Mouse (Mus musculus) embryonic facial prominence, embryonic 12.5 days (tissue): Measurements from ENCODE around the gene Atp5b. TPM values are rescaled to one million over a fixed set of nuclear protein-coding genes. Genes with fewer than 3 reads are reported as not detected.
"Not testable (repeated sequence)": the region's sequence is repeated elsewhere in the genome, so short reads cannot be mapped to it uniquely, and the experiment has no call there.

ENCODE experiments used
- ATAC-seq: fragments of 200-750 bp; cut with Nextera tagmentation; 2 replicates; pipeline ENCODE4 v1.8.0; 2017; ENCODE audit not compliant: insufficient number of reproducible peaks, insufficient read depth, low FRiP score, low TSS enrichment
- H3K27ac ChIP-seq: fragments of 300-500 bp; sonication (generic); 2 replicates; pipeline ENCODE4 v1.5.1; 2016; ENCODE audit warnings: mild to moderate bottlenecking
- H3K27me3 ChIP-seq: fragments of 300-500 bp; sonication (generic); 2 replicates; pipeline ENCODE4 v1.6.1; 2016; ENCODE audit warnings: mild to moderate bottlenecking, moderate library complexity
- H3K36me3 ChIP-seq: fragments of 300-500 bp; sonication (generic); 2 replicates; pipeline ENCODE4 v1.6.1; 2016; ENCODE audit warnings: mild to moderate bottlenecking
- H3K4me1 ChIP-seq: fragments of 300-500 bp; sonication (generic); 2 replicates; pipeline ENCODE4 v1.6.1; 2016
- H3K4me2 ChIP-seq: fragments of 300-500 bp; sonication (generic); replicated peaks from 2 replicates; pipeline ENCODE4 v1.6.1; 2016; ENCODE audit warnings: mild to moderate bottlenecking, moderate library complexity
- H3K4me3 ChIP-seq: fragments of 300-500 bp; sonication (generic); 2 replicates; pipeline ENCODE4 v1.5.1; 2016; ENCODE audit warnings: mild to moderate bottlenecking
- H3K9ac ChIP-seq: fragments of 300-500 bp; sonication (generic); 2 replicates; pipeline ENCODE4 v1.6.1; 2016; ENCODE audit warnings: mild to moderate bottlenecking, moderate library complexity
- H3K9me3 ChIP-seq: fragments of 300-500 bp; sonication (generic); 2 replicates; pipeline ENCODE4 v1.6.1; 2016; ENCODE audit warnings: mild to moderate bottlenecking, moderate library complexity
- WGBS: fragments of 180-500 bp; shearing (Covaris S2); methylation state at CpG from one replicate; pipeline ENCODE4 v1.1.7; 2016; 5-methylcytosine and 5-hydroxymethylcytosine counted together
- polyA plus RNA-seq: library from polyadenylated mRNA; unstranded; fragments of >200 nt; fragmentation: Nextera tagmentation; extraction: Ambion mirVana; gene quantifications from 2 replicates; pipeline ENCODE4 v1.2.1, GENCODE M21; 2016

The Atp5b gene
- polyA plus RNA-seq, 1 experiment from 2014 or later: 1,967 TPM

- Histone ChIP-seq H3K27me3 (no peaks in the 10 kb centered on the region), H3K4me2 (no peak overlapping the region), H3K4me3 (no peak overlapping the region), H3K36me3 (peaks cover 49% of the 10 kb centered on the region), H3K9me3 (no peaks in the 10 kb centered on the region), H3K9ac (no peak overlapping the region), H3K4me1 (no peaks in the 10 kb centered on the region), H3K27ac (no peak overlapping the region)
- no peak for ATAC-seq
- WGBS: 95% methylated on average over 5 of the region's 5 CpGs
Observed at GRCm38 (mm10) chr10:128051589-128051988, 31.5 kb upstream of the Atp5b start.

GRCm38 (mm10) chr10:128052136-128052535 lies 30.9 kb upstream of the Atp5b start:
- peaks cover 45% of the 10 kb centered on the region for H3K36me3 ChIP-seq
- H3K9ac ChIP-seq, H3K9me3 ChIP-seq, H3K27ac ChIP-seq, H3K4me3 ChIP-seq, H3K4me2 ChIP-seq, H3K4me1 ChIP-seq, H3K27me3 ChIP-seq, ATAC-seq: not testable (repeated sequence)
- WGBS: 94% methylated on average over 1 of the region's 2 CpGs

GRCm38 (mm10) chr10:128053001-128053400 lies 30.1 kb upstream of the Atp5b start:
- Histone ChIP-seq H3K4me3 (no peak overlapping the region), H3K9me3 (no peaks in the 10 kb centered on the region), H3K27ac (no peak overlapping the region), H3K4me2 (no peak overlapping the region), H3K27me3 (no peaks in the 10 kb centered on the region), H3K36me3 (peaks cover 38% of the 10 kb centered on the region), H3K4me1 (peaks cover 5% of the 10 kb centered on the region), H3K9ac (no peak overlapping the region)
- ATAC-seq: no peak
- 94% methylated on average over 8 of the region's 8 CpGs for WGBS

- Histone ChIP-seq H3K9ac (peak overlapping the region; percentile 98), H3K4me2 (peak overlapping the region; percentile 60), H3K9me3 (no peaks in the 10 kb centered on the region), H3K27me3 (no peaks in the 10 kb centered on the region), H3K4me3 (peak overlapping the region; percentile 98), H3K27ac (peak overlapping the region; percentile 99), H3K4me1 (peaks cover 17% of the 10 kb centered on the region), H3K36me3 (0 out of 2 replicates have a peak, but pooled peaks cover 4% of the 10 kb centered on the region)
- ATAC-seq: no peak; the same call in 1 of the 2 replicates
- under 1% methylated on average over 18 of the region's 18 CpGs for WGBS
Observed at GRCm38 (mm10) chr10:128058184-128058583, 24.9 kb upstream of the Atp5b start.

GRCm38 (mm10) chr10:128058601-128059151 lies 24.4 kb upstream of the Atp5b start, which contains the start of gene Ptges3:
TSS of gene Ptges3 (plus strand) at chr10:128058954.
- H3K36me3 ChIP-seq: peaks cover 4% of the 10 kb centered on the region; the same call in 1 of the 2 replicates
- peaks cover 17% of the 10 kb centered on the region for H3K4me1 ChIP-seq
- H3K9me3 ChIP-seq: no peaks in the 10 kb centered on the region
- ATAC-seq: peak; percentile 92
- H3K4me3 ChIP-seq: peak within 1 kb of the TSS; percentile 98
- H3K4me2 ChIP-seq: peak within 1 kb of the TSS; percentile 60
- under 1% methylated on average over 62 of the region's 72 CpGs for WGBS
- peak within 1 kb of the TSS; percentile 99 for H3K27ac ChIP-seq
- no peaks in the 10 kb centered on the region for H3K27me3 ChIP-seq
- H3K9ac ChIP-seq: peak within 1 kb of the TSS; percentile 98

GRCm38 (mm10) chr10:128059207-128059981 lies 23.7 kb upstream of the Atp5b start:
- peaks cover 6% of the 10 kb centered on the region; the same call in 1 of the 2 replicates for H3K36me3 ChIP-seq
- no peaks in the 10 kb centered on the region for H3K27me3 ChIP-seq
- H3K9me3 ChIP-seq: no peaks in the 10 kb centered on the region
- WGBS: under 1% methylated on average over 55 of the region's 62 CpGs
- H3K4me1 ChIP-seq: peaks cover 17% of the 10 kb centered on the region
- peak overlapping the region; percentile 99 for H3K27ac ChIP-seq
- H3K9ac ChIP-seq: peak overlapping the region; percentile 98
- no peak for ATAC-seq
- peak overlapping the region; percentile 60 for H3K4me2 ChIP-seq
- H3K4me3 ChIP-seq: peak overlapping the region; percentile 98

- Histone ChIP-seq H3K9me3 (no peaks in the 10 kb centered on the region), H3K36me3 (peaks cover 9% of the 10 kb centered on the region; the same call in 1 of the 2 replicates), H3K4me3 (peak overlapping the region; percentile 98), H3K27ac (no peak overlapping the region), H3K9ac (peak overlapping the region; percentile 98), H3K4me1 (peaks cover 17% of the 10 kb centered on the region), H3K4me2 (peak overlapping the region; percentile 60), H3K27me3 (no peaks in the 10 kb centered on the region)
- 86% methylated on average over 5 of the region's 5 CpGs for WGBS
- ATAC-seq: no peak
Observed at GRCm38 (mm10) chr10:128061109-128061508, 22.0 kb upstream of the Atp5b start.

GRCm38 (mm10) chr10:128062221-128062989 lies 20.7 kb upstream of the Atp5b start:
- Histone ChIP-seq H3K27me3 (no peaks in the 10 kb centered on the region), H3K4me1 (peaks cover 17% of the 10 kb centered on the region), H3K9me3 (no peaks in the 10 kb centered on the region), H3K27ac (no peak overlapping the region), H3K4me3 (no peak overlapping the region), H3K9ac (no peak overlapping the region), H3K4me2 (no peak overlapping the region), H3K36me3 (peaks cover 9% of the 10 kb centered on the region; the same call in 1 of the 2 replicates)
- WGBS: 94% methylated on average over 6 of the region's 6 CpGs
- no peak for ATAC-seq

GRCm38 (mm10) chr10:128066072-128066471 lies 17.0 kb upstream of the Atp5b start:
- H3K4me3 ChIP-seq: no peak overlapping the region
- H3K27me3 ChIP-seq: no peaks in the 10 kb centered on the region
- ATAC-seq: no peak
- no peaks in the 10 kb centered on the region for H3K9me3 ChIP-seq
- no peak overlapping the region for H3K27ac ChIP-seq
- no peak overlapping the region for H3K9ac ChIP-seq
- H3K4me2 ChIP-seq: no peak overlapping the region
- 0 out of 2 replicates have a peak, but pooled peaks cover 2% of the 10 kb centered on the region for H3K4me1 ChIP-seq
- WGBS: 90% methylated on average over 5 of the region's 5 CpGs
- H3K36me3 ChIP-seq: peaks cover 29% of the 10 kb centered on the region

- Histone ChIP-seq H3K4me2 (no peak overlapping the region), H3K9ac (no peak overlapping the region), H3K9me3 (no peaks in the 10 kb centered on the region), H3K27ac (no peak overlapping the region), H3K4me1 (no peaks in the 10 kb centered on the region), H3K27me3 (no peaks in the 10 kb centered on the region), H3K36me3 (peaks cover 55% of the 10 kb centered on the region), H3K4me3 (no peak overlapping the region)
- no peak for ATAC-seq
- 94% methylated on average over 4 of the region's 4 CpGs for WGBS
Observed at GRCm38 (mm10) chr10:128069201-128069600, 13.9 kb upstream of the Atp5b start.

GRCm38 (mm10) chr10:128070432-128070831 lies 12.6 kb upstream of the Atp5b start:
- not testable (repeated sequence) for H3K27ac ChIP-seq, H3K4me3 ChIP-seq, H3K9me3 ChIP-seq, ATAC-seq, H3K4me1 ChIP-seq, H3K27me3 ChIP-seq, H3K9ac ChIP-seq, H3K4me2 ChIP-seq
- 96% methylated on average over 2 of the region's 2 CpGs for WGBS
- H3K36me3 ChIP-seq: peaks cover 56% of the 10 kb centered on the region
